In genomic region chr19:46761247-46761946, GRCm38 (mm10) we compare ENCODE assay signal across 8 mouse cellular contexts. TPM values are rescaled to one million over a fixed set of nuclear protein-coding genes. Genes with fewer than 3 reads are reported as not detected.
A peak's percentile ranks its signal among the peaks of the same experiment; 100 is the strongest.
DNase-seq lines count a peak whose midpoint lies in the region; ATAC-seq and TF ChIP-seq lines count a peak whose summit lies in the region.

Gene Cnnm2, plus strand, starts transcription at chr19:46761596.

- H3K9ac ChIP-seq in hindbrain, embryonic 13.5 days, result peak within 1 kb of the TSS; percentile 88

- H3K9me3 ChIP-seq in hindbrain, embryonic 13.5 days, result no peaks in the 10 kb centered on the region

- in situ Hi-C loops in Patski (cut with MboI; ENCODE audit: low pct_unique_long_range_greater_than_20kb), result loop anchor here (5.0 kb wide), 3 partner anchors 41 to 231 kb away; no protein-coding TSS in a partner anchor

- CTCF ChIA-PET in Patski (lab: Charles Lee), result interaction anchor here (0.6 to 4.6 kb wide), 22 partner anchors 10 to 283 kb away, joined by 3 to 42 read pairs (median 4); partner anchors contain the start of gene Borcs7

- POLR2A ChIA-PET in Patski (lab: Charles Lee), result interaction anchor here (0.7 to 2.3 kb wide), 4 partner anchors 30 to 138 kb away, joined by 3 to 5 read pairs (median 4); no protein-coding TSS in a partner anchor

- peaks cover 42% of the 10 kb centered on the region for H3K4me1 ChIP-seq in hindbrain, embryonic 13.5 days (replicated peaks)

- peak within 1 kb of the TSS; percentile 79 for H3K4me3 ChIP-seq in hindbrain, embryonic 13.5 days

- peaks cover 9% of the 10 kb centered on the region for H3K27me3 ChIP-seq in Patski
- H3K27me3 ChIP-seq in hindbrain, embryonic 13.5 days, result peaks cover 20% of the 10 kb centered on the region

- no peaks in the 10 kb centered on the region for H3K36me3 ChIP-seq in hindbrain, embryonic 13.5 days

- peak; percentile 97 for DNase-seq in Patski (ENCODE audit: low read depth, low spot score)
- DNase-seq in cerebellum, postnatal 14 days, result peak; percentile 100
- DNase-seq in frontal cortex, postnatal 14 days (ENCODE audit: low spot score in 2 of 2), result peak; percentile 100
- peak; percentile 95 to 98 for DNase-seq in layer of hippocampus, postnatal 25 days (ENCODE audit: extremely low spot score in 1 of 2, low spot score in 1 of 2)
- peak; percentile 100 for DNase-seq in lung, postnatal 25 days (ENCODE audit: low spot score)
- DNase-seq in retina, embryonic 14.5 days (ENCODE audit: low spot score), result peak; percentile 99
- peak; percentile 100 for DNase-seq in thymus, postnatal 4 days

- TF ChIP-seq CTCF in Patski (IDR thresholded peaks at IDR 0.05), result no peak

- peak within 1 kb of the TSS; percentile 95 for H3K27ac ChIP-seq in hindbrain, embryonic 13.5 days

- WGBS in hindbrain, embryonic 13.5 days, result under 1% methylated on average over 59 of the region's 59 CpGs

- ATAC-seq in Patski, result peak; percentile 89
- ATAC-seq in hindbrain, embryonic 13.5 days (ENCODE audit: low FRiP score), result peak; percentile 99

- peak within 1 kb of the TSS; percentile 99 for H3K4me2 ChIP-seq in hindbrain, embryonic 13.5 days

RNA-seq across cellular contexts. Expression of gene Cnnm2, which starts in this region (rescaled TPM):
- 53.2 TPM for polyA plus RNA-seq in Patski (2021)
- 5.2 and 5.8 TPM in 2 replicates for polyA plus RNA-seq in hindbrain, embryonic 13.5 days (2015; fragmentation: Nextera tagmentation; extraction: Ambion mirVana)
- 10 to 100 TPM; 36.5 TPM for total RNA-seq in layer of hippocampus, postnatal 25 days (2021)

Comparison
In these comparisons a context has a peak if more than half of its experiments do, and no peak if none do; other contexts are left out.
1. Peak in every context shown above with its lines: DNase-seq, ATAC-seq, H3K4me3 ChIP-seq and H3K27ac ChIP-seq.